Mouse (Mus musculus): ENCODE data around the gene Popdc2. TPM values are rescaled to one million over a fixed set of nuclear protein-coding genes. Genes with fewer than 3 reads are reported as not detected.
A peak's percentile ranks its signal among the peaks of the same experiment; 100 is the strongest.

Popdc2 gene
- total and polyA plus RNA-seq, 2 experiments from 2014 or later = 675 to 982 TPM

DNA sequence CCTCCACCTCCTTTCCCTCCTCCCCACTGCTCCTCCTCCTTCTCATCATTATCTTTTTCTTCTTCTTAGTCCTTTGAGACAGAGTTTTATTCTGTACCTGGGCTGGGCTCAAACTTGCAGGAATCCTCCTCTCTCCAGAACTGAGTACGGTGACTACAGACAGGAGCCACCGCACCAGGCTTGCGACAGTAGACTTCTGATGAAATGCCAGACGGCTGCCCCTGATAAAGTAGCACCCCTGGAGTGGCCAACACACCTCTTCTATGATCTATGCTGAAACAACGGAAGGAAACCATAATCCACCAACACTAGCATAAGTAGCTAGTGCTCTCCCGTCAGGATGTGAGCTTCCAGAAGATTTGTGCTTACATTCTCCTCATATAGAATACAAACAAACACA lies 25.4 kb downstream of the Popdc2 start:
- Histone ChIP-seq H3K9ac (replicated peaks; ENCODE audit: low read depth, low read length) (no peak overlapping the region), H3K27ac (ENCODE audit: low read depth) (no peak overlapping the region), H3K27me3 (ENCODE audit: control insufficient read depth, insufficient read depth, low read length) (no peaks in the 10 kb centered on the region), H3K36me3 (replicated peaks; ENCODE audit: control insufficient read depth, insufficient read depth, low read length) (no peaks in the 10 kb centered on the region), H3K4me2 (ENCODE audit: low read depth, low read length) (no peak overlapping the region), H3K4me3 (ENCODE audit: low read depth, low read length) (no peak overlapping the region), H3K4me1 (ENCODE audit: control insufficient read depth, insufficient read depth) (no peaks in the 10 kb centered on the region), H3K9me3 (replicated peaks; ENCODE audit: control insufficient read depth, low read length) (no peaks in the 10 kb centered on the region)
- no peak for ATAC-seq (ENCODE audit: insufficient read depth, low read depth)
- WGBS = 77% methylated on average over 6 of the region's 6 CpGs
- TF ChIP-seq CTCF (IDR thresholded peaks at IDR 0.05; ENCODE audit: low read depth) = no peak
- TF ChIP-seq EP300 (IDR thresholded peaks at IDR 0.05; ENCODE audit: low read depth) = no peak
- no peak for DNase-seq (ENCODE audit: low spot score)

DNA sequence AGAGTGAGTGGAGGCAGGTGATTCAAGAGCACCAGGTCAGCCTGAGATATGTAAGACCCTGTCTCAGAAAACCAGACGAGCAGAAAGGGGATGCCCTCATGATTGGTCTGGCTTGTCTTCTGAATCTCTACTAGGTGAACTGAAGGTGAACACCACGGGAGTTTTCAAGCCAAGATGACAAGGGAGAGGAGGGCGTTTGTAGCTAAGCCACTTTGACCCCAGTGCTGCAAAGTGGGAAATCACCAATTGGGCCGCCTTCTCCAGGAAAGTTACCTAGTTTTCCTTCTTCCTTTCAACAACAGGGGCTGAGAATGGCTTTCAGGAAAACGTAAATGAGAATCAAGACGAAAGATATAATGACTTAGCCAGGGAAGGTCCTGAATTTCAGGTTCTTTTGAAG lies 26.7 kb downstream of the Popdc2 start:
- Histone ChIP-seq H3K9ac (replicated peaks; ENCODE audit: low read depth, low read length) (no peak overlapping the region), H3K4me3 (ENCODE audit: low read depth, low read length) (no peak overlapping the region), H3K9me3 (replicated peaks; ENCODE audit: control insufficient read depth, low read length) (no peaks in the 10 kb centered on the region), H3K27ac (ENCODE audit: low read depth) (no peak overlapping the region), H3K36me3 (replicated peaks; ENCODE audit: control insufficient read depth, insufficient read depth, low read length) (no peaks in the 10 kb centered on the region), H3K4me1 (ENCODE audit: control insufficient read depth, insufficient read depth) (no peaks in the 10 kb centered on the region), H3K4me2 (ENCODE audit: low read depth, low read length) (no peak overlapping the region), H3K27me3 (ENCODE audit: control insufficient read depth, insufficient read depth, low read length) (no peaks in the 10 kb centered on the region)
- TF ChIP-seq CTCF (IDR thresholded peaks at IDR 0.05; ENCODE audit: low read depth) (no peak), EP300 (IDR thresholded peaks at IDR 0.05; ENCODE audit: low read depth) (no peak)
- ATAC-seq (ENCODE audit: insufficient read depth, low read depth) (no peak), DNase-seq (ENCODE audit: low spot score) (no peak)
- 68% methylated on average over 6 of the region's 6 CpGs for WGBS

GRCm38 (mm10) chr16:38389284-38389893 lies 27.4 kb downstream of the Popdc2 start:
- Histone ChIP-seq H3K4me1 (ENCODE audit: control insufficient read depth, insufficient read depth) (no peaks in the 10 kb centered on the region), H3K9me3 (replicated peaks; ENCODE audit: control insufficient read depth, low read length) (no peaks in the 10 kb centered on the region), H3K27ac (ENCODE audit: low read depth) (no peak overlapping the region), H3K36me3 (replicated peaks; ENCODE audit: control insufficient read depth, insufficient read depth, low read length) (no peaks in the 10 kb centered on the region), H3K9ac (replicated peaks; ENCODE audit: low read depth, low read length) (no peak overlapping the region), H3K4me3 (ENCODE audit: low read depth, low read length) (no peak overlapping the region), H3K27me3 (ENCODE audit: control insufficient read depth, insufficient read depth, low read length) (no peaks in the 10 kb centered on the region), H3K4me2 (ENCODE audit: low read depth, low read length) (no peak overlapping the region)
- TF ChIP-seq EP300 (IDR thresholded peaks at IDR 0.05; ENCODE audit: low read depth) (no peak), CTCF (IDR thresholded peaks at IDR 0.05; ENCODE audit: low read depth) (no peak)
- WGBS = 77% methylated on average over 8 of the region's 8 CpGs
- ATAC-seq (ENCODE audit: insufficient read depth, low read depth) (no peak), DNase-seq (ENCODE audit: low spot score) (no peak)

- H3K27ac ChIP-seq (ENCODE audit: low read depth) = no peak overlapping the region
- DNase-seq (ENCODE audit: low spot score) (no peak), ATAC-seq (ENCODE audit: insufficient read depth, low read depth) (no peak)
- no peak overlapping the region for H3K4me3 ChIP-seq (ENCODE audit: low read depth, low read length)
- no peaks in the 10 kb centered on the region for H3K27me3 ChIP-seq (ENCODE audit: control insufficient read depth, insufficient read depth, low read length)
- no peaks in the 10 kb centered on the region for H3K4me1 ChIP-seq (ENCODE audit: control insufficient read depth, insufficient read depth)
- H3K36me3 ChIP-seq (replicated peaks; ENCODE audit: control insufficient read depth, insufficient read depth, low read length) = no peaks in the 10 kb centered on the region
- no peak overlapping the region for H3K4me2 ChIP-seq (ENCODE audit: low read depth, low read length)
- WGBS = 86% methylated on average over 7 of the region's 7 CpGs
- TF ChIP-seq EP300 (IDR thresholded peaks at IDR 0.05; ENCODE audit: low read depth) (no peak), CTCF (IDR thresholded peaks at IDR 0.05; ENCODE audit: low read depth) (no peak)
- H3K9me3 ChIP-seq (replicated peaks; ENCODE audit: control insufficient read depth, low read length) = no peaks in the 10 kb centered on the region
- H3K9ac ChIP-seq (replicated peaks; ENCODE audit: low read depth, low read length) = no peak overlapping the region
Observed at GRCm38 (mm10) chr16:38390322-38390721, 28.3 kb downstream of the Popdc2 start.

- Histone ChIP-seq H3K9me3 (replicated peaks; ENCODE audit: control insufficient read depth, low read length) (no peaks in the 10 kb centered on the region), H3K36me3 (replicated peaks; ENCODE audit: control insufficient read depth, insufficient read depth, low read length) (no peaks in the 10 kb centered on the region), H3K27me3 (ENCODE audit: control insufficient read depth, insufficient read depth, low read length) (no peaks in the 10 kb centered on the region), H3K4me3 (ENCODE audit: low read depth, low read length) (peak overlapping the region; percentile 25), H3K4me1 (ENCODE audit: control insufficient read depth, insufficient read depth) (no peaks in the 10 kb centered on the region), H3K9ac (replicated peaks; ENCODE audit: low read depth, low read length) (0 out of 2 replicates have a peak overlapping the region, but pooled peaks have one; percentile 1), H3K4me2 (ENCODE audit: low read depth, low read length) (peak overlapping the region; percentile 45), H3K27ac (ENCODE audit: low read depth) (peak overlapping the region; percentile 72)
- peak; percentile 73 for DNase-seq (ENCODE audit: low spot score)
- peak; percentile 50 for ATAC-seq (ENCODE audit: insufficient read depth, low read depth)
- 54% methylated on average over 23 of the region's 23 CpGs for WGBS
- no peak for TF ChIP-seq EP300 (IDR thresholded peaks at IDR 0.05; ENCODE audit: low read depth)
- TF ChIP-seq CTCF (IDR thresholded peaks at IDR 0.05; ENCODE audit: low read depth) = no peak
Observed at GRCm38 (mm10) chr16:38392126-38392894, 30.3 kb downstream of the Popdc2 start.

Data from heart, postnatal 0 days (tissue).